Mouse (Mus musculus) limb, embryonic 15.5 days (tissue): ENCODE measurements around the gene Gm4881. TPM values are rescaled to one million over a fixed set of nuclear protein-coding genes. Genes with fewer than 3 reads are reported as not detected.
A peak's percentile ranks its signal among the peaks of the same experiment; 100 is the strongest.

ENCODE experiments used
- ATAC-seq: fragments of 200-750 bp; cut with Nextera tagmentation; 2 replicates; pipeline ENCODE4 v1.8.0; 2017; ENCODE audit warnings: low read depth, moderate TSS enrichment; ENCODE audit not compliant: insufficient number of reproducible peaks, low FRiP score, low TSS enrichment
- H3K27ac ChIP-seq: fragments of 300-500 bp; sonication (generic); 2 replicates; pipeline ENCODE4 v1.5.1; 2015; ENCODE audit warnings: moderate library complexity, mild to moderate bottlenecking, inconsistent platforms
- H3K27me3 ChIP-seq: fragments of 300-500 bp; sonication (generic); 2 replicates; pipeline ENCODE4 v1.6.1; 2015; ENCODE audit warnings: inconsistent platforms
- H3K36me3 ChIP-seq: fragments of 300-500 bp; sonication (generic); 2 replicates; pipeline ENCODE4 v1.6.1; 2015; ENCODE audit warnings: inconsistent platforms
- H3K4me1 ChIP-seq: fragments of 300-500 bp; sonication (generic); 2 replicates; pipeline ENCODE4 v1.6.1; 2015; ENCODE audit warnings: inconsistent platforms
- H3K4me2 ChIP-seq: fragments of 300-500 bp; sonication (generic); 2 replicates; pipeline ENCODE4 v1.6.1; 2015; ENCODE audit warnings: mild to moderate bottlenecking, inconsistent platforms
- H3K4me3 ChIP-seq: fragments of 300-500 bp; sonication (generic); 2 replicates; pipeline ENCODE4 v1.5.1; 2015; ENCODE audit warnings: mild to moderate bottlenecking, inconsistent platforms
- H3K9ac ChIP-seq: fragments of 300-500 bp; sonication (generic); 2 replicates; pipeline ENCODE4 v1.6.1; 2015; ENCODE audit warnings: inconsistent platforms
- H3K9me3 ChIP-seq: fragments of 300-500 bp; sonication (generic); 2 replicates; pipeline ENCODE4 v1.6.1; 2016; ENCODE audit warnings: inconsistent platforms
- WGBS: fragments of 180-500 bp; shearing (Covaris S2); methylation state at CpG from one replicate; pipeline ENCODE4 v1.1.7; 2015; 5-methylcytosine and 5-hydroxymethylcytosine counted together
- polyA plus RNA-seq: library from polyadenylated mRNA; unstranded; fragments of >200 nt; fragmentation: Nextera tagmentation; extraction: Ambion mirVana; gene quantifications from 2 replicates; pipeline ENCODE4 v1.2.1, GENCODE M21; 2015

The Gm4881 gene
- not detected in 2 replicates for polyA plus RNA-seq

DNA sequence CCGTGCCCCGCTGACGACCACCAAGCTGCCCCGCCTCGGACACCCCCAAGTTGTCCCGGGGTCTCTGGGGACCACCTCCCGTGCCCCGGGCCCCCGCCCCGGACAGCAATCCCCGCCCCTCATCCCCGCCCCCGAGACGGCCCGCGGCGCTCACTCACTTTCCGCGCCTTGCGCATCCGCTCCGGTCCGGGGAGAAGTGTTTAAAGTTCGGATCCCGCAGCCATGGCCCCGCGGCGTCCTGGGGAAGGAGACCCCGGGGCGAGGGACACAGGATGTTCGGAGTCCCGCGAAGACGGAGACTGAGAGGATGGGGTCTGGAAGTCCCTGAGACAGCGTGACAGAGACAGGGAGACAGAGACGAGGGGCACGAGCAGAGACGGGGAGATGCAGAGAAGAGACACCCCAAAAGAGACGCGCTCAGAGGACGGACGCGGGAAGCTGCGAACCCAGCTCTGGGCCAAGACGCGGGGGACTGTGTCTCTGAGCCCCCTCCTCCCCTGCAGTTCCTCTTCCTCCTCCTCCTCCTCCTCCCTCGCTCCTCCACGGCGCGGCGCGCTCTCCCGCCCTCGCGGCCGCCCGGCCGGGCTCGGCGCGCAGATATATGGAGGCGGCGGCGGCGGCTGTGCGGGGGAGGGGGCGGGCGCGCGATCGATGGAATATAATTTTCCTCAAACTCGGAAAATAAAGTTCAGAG lies at the start of gene Gm4881:
TSS of gene Gm4881 (minus strand) at position 238 of the 694 bp plus-strand sequence.
- Histone ChIP-seq H3K27me3 (peaks cover 100% of the 10 kb centered on the region), H3K27ac (no peak within 1 kb of the TSS), H3K4me1 (peaks cover 11% of the 10 kb centered on the region), H3K36me3 (no peaks in the 10 kb centered on the region), H3K9ac (peak within 1 kb of the TSS; percentile 14; the same call in 1 of the 2 replicates), H3K9me3 (no peaks in the 10 kb centered on the region), H3K4me2 (peak within 1 kb of the TSS; percentile 79), H3K4me3 (peak within 1 kb of the TSS; percentile 41)
- WGBS: 1% methylated on average over 69 of the region's 72 CpGs
- ATAC-seq: no peak

DNA sequence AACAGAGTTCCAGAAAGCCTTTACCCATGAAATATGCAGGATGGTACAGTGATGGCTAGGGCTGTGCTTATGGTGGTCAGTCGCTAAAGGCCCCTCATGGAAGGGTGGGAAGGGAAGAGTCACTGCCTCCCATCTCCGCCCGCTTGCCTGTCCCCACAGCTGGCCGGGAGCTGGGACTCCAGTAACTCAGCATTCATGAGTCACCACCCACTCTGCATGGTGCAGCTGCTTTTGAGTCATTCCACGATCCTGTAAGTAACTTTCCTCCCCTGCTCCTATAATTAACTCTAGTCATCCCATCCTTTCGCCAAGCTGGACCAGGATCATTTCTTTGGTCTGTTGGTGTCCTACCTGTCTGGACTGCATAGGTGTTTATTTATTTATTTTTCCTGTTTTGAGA lies 48.8 kb upstream of the Gm4881 start:
- Histone ChIP-seq H3K9me3 (no peaks in the 10 kb centered on the region), H3K9ac (no peak overlapping the region), H3K4me3 (no peak overlapping the region), H3K27me3 (peaks cover 6% of the 10 kb centered on the region), H3K36me3 (no peaks in the 10 kb centered on the region), H3K4me1 (no peaks in the 10 kb centered on the region), H3K4me2 (no peak overlapping the region), H3K27ac (no peak overlapping the region)
- WGBS: 68% methylated on average over 6 of the region's 6 CpGs
- ATAC-seq: no peak

DNA sequence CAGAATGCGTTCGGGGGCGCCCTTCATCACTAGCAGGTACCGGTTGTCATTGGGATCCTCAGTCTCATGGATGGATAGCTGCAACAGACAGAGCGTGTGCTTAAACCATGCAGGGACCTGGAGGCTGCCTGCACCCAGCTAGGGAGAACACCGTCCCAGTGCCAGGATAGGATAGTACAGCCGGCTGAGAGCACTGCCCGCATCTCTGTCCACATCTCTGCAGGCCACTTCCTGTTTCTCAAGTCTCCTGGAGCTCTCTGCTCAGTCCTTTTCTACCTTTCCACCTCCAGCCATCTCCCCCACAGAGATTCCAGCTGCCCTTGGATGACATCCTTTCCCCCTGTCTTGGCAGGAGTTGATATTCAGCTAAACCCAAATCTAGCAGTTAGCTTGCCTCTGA lies 46.2 kb upstream of the Gm4881 start:
- Histone ChIP-seq H3K9me3 (no peaks in the 10 kb centered on the region), H3K4me2 (no peak overlapping the region), H3K27me3 (peaks cover 6% of the 10 kb centered on the region), H3K4me1 (no peaks in the 10 kb centered on the region), H3K27ac (no peak overlapping the region), H3K36me3 (no peaks in the 10 kb centered on the region), H3K4me3 (no peak overlapping the region), H3K9ac (no peak overlapping the region)
- 85% methylated on average over 8 of the region's 8 CpGs for WGBS
- ATAC-seq: no peak

DNA sequence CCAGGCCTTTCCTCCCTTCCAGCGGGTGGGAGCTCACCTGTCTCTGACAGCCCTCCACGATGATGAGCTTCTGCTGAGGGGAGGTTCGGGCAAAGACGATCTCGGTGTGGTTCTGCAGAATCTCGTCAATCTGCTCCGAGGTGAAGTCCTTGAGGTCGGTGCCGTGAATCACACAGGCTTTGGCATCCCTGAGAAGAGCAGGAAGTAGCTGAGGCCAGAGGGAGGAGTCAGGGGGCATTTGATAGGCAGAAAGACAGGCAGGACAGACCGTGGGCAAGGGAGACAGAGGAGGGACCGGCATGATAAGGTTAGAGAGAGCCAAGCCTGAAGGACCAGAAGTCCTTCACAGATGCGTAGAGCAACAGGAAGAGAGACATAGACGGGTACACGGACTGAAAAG lies 43.6 kb upstream of the Gm4881 start:
- H3K9ac ChIP-seq: no peak overlapping the region
- H3K27ac ChIP-seq: no peak overlapping the region
- 79% methylated on average over 14 of the region's 14 CpGs for WGBS
- H3K9me3 ChIP-seq: no peaks in the 10 kb centered on the region
- H3K4me1 ChIP-seq: no peaks in the 10 kb centered on the region
- H3K27me3 ChIP-seq: peaks cover 1% of the 10 kb centered on the region; the same call in 1 of the 2 replicates
- H3K4me2 ChIP-seq: no peak overlapping the region
- no peaks in the 10 kb centered on the region for H3K36me3 ChIP-seq
- no peak for ATAC-seq
- H3K4me3 ChIP-seq: no peak overlapping the region

DNA sequence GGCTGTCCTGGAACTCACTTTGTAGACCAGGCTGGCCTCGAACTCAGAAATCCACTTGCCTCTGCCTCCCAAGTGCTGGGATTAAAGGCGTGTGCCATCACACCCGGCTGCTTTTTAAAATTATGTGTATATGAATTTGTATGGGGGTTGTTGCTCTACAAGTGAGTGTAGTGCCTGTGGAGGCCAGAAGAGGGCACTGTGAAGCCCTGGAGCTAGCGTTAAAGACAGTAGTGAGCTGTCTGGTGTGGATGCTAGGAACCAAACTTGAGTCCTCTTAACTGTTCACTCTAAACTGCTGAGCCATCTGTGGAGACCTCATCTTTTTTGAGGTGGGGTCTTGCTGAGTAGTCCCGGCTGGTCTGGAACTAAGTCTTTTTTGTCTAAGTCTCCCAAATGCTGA lies 41.5 kb upstream of the Gm4881 start:
- H3K4me3 ChIP-seq: no peak overlapping the region
- no peaks in the 10 kb centered on the region for H3K36me3 ChIP-seq
- no peaks in the 10 kb centered on the region for H3K27me3 ChIP-seq
- WGBS: 71% methylated on average over 5 of the region's 5 CpGs
- H3K4me2 ChIP-seq: no peak overlapping the region
- ATAC-seq: no peak
- H3K4me1 ChIP-seq: no peaks in the 10 kb centered on the region
- H3K9me3 ChIP-seq: no peaks in the 10 kb centered on the region
- H3K9ac ChIP-seq: no peak overlapping the region
- H3K27ac ChIP-seq: no peak overlapping the region

DNA sequence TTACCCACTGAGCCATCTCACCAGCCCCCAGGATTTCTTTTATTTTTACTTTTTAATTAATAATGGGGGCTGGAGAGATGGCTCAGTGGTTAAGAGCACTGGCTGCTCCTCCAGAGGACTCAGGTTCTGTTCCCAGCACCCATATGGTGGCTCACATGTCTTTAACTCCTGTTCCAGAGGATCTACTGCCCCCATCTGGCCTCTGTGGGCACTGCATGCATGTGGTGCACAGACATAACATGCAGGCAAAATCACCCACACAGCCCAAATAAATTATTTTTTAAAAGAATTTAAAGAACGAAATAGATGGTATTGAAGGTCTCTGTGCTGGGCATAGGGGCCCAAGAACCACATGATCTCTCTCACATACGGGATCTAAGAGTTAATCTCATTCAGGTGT lies 40.0 kb upstream of the Gm4881 start:
- no peaks in the 10 kb centered on the region for H3K36me3 ChIP-seq
- H3K4me3 ChIP-seq: no peak overlapping the region
- H3K27me3 ChIP-seq: no peaks in the 10 kb centered on the region
- ATAC-seq: no peak
- H3K27ac ChIP-seq: no peak overlapping the region
- no peaks in the 10 kb centered on the region for H3K9me3 ChIP-seq
- no peak overlapping the region for H3K9ac ChIP-seq
- WGBS: 94% methylated on average over 2 of the region's 2 CpGs
- no peaks in the 10 kb centered on the region for H3K4me1 ChIP-seq
- no peak overlapping the region for H3K4me2 ChIP-seq

DNA sequence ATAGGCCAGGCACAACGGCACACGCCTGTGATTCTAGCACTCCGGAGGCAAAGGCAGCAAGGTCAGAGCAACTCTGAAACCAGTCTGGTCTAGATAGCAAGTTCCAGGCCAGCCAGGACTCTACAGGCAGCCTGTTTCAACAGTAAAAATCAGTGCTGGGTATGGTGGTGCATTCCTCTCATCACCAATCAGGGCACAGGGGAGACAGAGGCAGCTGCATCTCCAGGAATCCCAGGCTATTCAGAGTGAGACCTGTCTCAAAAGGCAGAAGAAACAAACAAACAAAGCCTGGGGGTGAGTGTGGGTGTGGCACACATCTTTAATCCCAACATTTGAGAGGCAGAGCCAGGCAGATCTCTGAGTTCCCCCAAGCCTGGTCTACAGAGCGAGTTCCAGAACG lies 39.1 kb upstream of the Gm4881 start:
- no peak for ATAC-seq
- H3K4me2 ChIP-seq: no peak overlapping the region
- no peaks in the 10 kb centered on the region for H3K9me3 ChIP-seq
- H3K9ac ChIP-seq: no peak overlapping the region
- no peaks in the 10 kb centered on the region for H3K4me1 ChIP-seq
- no peak overlapping the region for H3K4me3 ChIP-seq
- no peaks in the 10 kb centered on the region for H3K36me3 ChIP-seq
- no peaks in the 10 kb centered on the region for H3K27me3 ChIP-seq
- no peak overlapping the region for H3K27ac ChIP-seq
- 79% methylated on average over 5 of the region's 5 CpGs for WGBS

DNA sequence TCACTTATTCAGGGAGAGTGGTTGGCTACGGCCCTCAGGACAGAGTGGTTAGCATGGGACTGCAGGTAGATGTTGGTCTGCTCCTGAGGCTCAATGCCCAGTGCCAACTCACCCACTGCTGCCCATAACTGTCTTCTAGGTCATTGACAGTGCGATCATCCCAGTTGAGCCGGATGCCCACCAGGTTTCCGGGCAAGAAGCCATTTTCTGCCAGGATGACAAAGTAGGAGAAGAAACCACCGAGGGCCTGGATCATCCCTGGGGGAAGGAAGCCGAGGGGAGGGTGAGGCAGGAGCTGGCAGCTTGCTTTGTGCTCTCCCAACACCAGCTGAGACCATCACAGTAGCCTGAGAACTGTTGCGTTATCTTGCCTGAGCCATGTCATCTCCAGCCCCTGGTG lies 36.1 kb upstream of the Gm4881 start:
- 76% methylated on average over 7 of the region's 7 CpGs for WGBS
- Histone ChIP-seq H3K36me3 (no peaks in the 10 kb centered on the region), H3K27me3 (no peaks in the 10 kb centered on the region), H3K4me2 (no peak overlapping the region), H3K4me1 (no peaks in the 10 kb centered on the region), H3K27ac (no peak overlapping the region), H3K9me3 (no peaks in the 10 kb centered on the region), H3K4me3 (no peak overlapping the region), H3K9ac (no peak overlapping the region)
- no peak for ATAC-seq

DNA sequence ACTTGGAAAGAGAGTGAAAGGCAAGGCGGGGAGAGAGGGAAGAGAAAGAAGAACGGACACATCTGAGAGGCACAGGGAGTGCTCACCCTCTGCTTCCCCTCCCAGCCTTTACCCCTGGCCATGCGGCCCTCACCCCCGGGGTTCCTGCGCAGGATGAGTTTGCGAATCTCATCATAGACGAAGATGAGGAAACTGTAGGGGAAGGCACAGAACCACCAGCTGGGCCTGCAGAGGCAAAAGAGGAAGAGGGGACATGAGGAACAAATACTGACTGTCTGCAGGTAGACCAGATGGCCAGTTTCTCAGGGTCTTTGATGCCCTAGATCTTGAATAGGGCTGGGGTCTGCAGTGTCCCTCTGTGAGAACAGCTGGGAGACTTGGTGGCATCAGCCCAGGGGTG lies 34.5 kb upstream of the Gm4881 start:
- Histone ChIP-seq H3K9me3 (no peaks in the 10 kb centered on the region), H3K4me3 (no peak overlapping the region), H3K9ac (no peak overlapping the region), H3K27ac (no peak overlapping the region), H3K4me2 (no peak overlapping the region), H3K36me3 (no peaks in the 10 kb centered on the region), H3K4me1 (no peaks in the 10 kb centered on the region), H3K27me3 (no peaks in the 10 kb centered on the region)
- 77% methylated on average over 7 of the region's 7 CpGs for WGBS
- no peak for ATAC-seq

DNA sequence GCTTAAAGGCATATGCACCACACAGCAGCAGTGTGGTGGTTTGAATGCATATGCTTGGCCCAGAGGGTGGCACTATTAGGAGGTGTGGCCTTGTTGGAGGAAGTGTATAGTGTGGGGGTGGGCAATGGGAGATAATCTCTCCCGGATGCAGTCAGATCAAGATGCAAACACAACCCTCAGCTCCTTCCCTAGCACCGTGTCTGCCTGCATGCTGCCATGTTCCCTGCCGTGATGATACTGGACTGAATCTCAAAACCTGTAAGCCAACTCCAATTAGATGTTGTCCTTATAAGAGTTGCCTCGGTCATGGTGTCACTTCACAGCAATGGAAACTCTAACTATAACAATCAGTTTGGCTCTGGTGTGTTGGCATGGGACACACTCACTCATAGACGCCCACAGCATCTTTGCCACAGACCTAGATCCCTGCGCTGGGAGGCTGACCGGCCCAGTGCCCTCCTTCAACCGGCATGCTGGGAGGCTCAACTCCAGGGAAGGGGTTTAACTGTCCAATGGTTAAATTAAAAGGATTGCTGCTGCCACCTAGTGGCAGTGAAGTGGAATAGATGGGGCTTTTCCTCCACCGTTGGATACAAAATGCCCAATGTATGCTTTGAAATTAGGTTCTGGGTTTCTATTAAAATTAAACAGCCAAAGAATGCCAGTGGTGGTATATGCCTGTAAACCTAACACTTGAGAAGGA lies 30.8 kb upstream of the Gm4881 start:
- H3K27me3 ChIP-seq: no peaks in the 10 kb centered on the region
- H3K4me1 ChIP-seq: peaks cover 12% of the 10 kb centered on the region
- 31% methylated on average over 9 of the region's 9 CpGs for WGBS

DNA sequence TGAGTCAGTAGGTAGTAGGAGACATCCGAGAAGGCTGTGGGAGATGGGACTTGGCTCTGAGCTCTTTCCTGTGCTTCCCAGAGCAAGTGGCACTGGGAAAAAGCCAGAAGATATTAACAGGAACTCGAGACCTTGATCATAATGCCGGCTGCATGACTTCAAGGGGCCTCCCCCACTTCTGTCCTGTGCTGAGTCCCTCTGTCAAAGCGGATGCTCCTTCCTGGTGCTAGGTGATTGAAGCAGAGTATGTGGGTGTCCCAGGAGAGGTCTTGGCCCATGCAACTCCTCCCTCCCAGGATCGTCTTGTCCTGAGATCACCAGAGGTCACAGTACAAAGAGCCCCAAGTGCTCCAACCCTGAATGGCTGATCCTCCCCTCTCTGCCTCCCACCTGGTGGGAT lies 29.6 kb upstream of the Gm4881 start:
- WGBS: 65% methylated on average over 5 of the region's 5 CpGs

More for the DNA sequence above, 30.8 kb upstream of the Gm4881 start:
- no peak overlapping the region for H3K4me3 ChIP-seq
- no peak for ATAC-seq
- H3K36me3 ChIP-seq: peaks cover under 1% of the 10 kb centered on the region; the same call in 1 of the 2 replicates
- H3K9me3 ChIP-seq: no peaks in the 10 kb centered on the region
- no peak overlapping the region for H3K4me2 ChIP-seq
- no peak overlapping the region for H3K9ac ChIP-seq
- no peak overlapping the region for H3K27ac ChIP-seq

DNA sequence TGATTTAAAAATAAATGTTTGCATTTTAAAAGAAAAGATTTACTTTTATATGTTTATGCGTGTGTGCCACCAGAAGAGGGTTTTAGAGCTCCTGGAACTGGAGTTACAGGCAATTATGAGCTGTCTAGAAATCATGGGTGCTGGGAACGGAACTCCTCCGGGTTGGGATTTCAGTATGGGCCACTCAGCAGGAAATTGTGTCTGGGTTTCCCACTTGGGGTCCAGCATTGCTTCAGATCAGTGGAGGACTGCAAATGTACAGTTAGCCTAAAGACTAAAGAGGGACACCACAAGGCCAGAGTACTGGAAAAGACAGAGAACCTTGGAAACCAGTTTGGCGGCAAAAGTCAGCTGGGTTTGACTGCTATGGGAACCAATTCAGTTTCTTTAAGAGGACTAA lies 28.9 kb upstream of the Gm4881 start:
- ATAC-seq: no peak
- Histone ChIP-seq H3K9me3 (no peaks in the 10 kb centered on the region), H3K4me1 (peaks cover 12% of the 10 kb centered on the region), H3K27ac (no peak overlapping the region), H3K9ac (no peak overlapping the region), H3K27me3 (no peaks in the 10 kb centered on the region), H3K4me3 (no peak overlapping the region), H3K36me3 (peaks cover 7% of the 10 kb centered on the region; the same call in 1 of the 2 replicates), H3K4me2 (no peak overlapping the region)
- 76% methylated on average over 4 of the region's 4 CpGs for WGBS

More for the DNA sequence above, 29.6 kb upstream of the Gm4881 start:
- peaks cover 7% of the 10 kb centered on the region; the same call in 1 of the 2 replicates for H3K36me3 ChIP-seq
- H3K4me2 ChIP-seq: no peak overlapping the region
- no peaks in the 10 kb centered on the region for H3K9me3 ChIP-seq
- no peak overlapping the region for H3K4me3 ChIP-seq
- H3K27me3 ChIP-seq: no peaks in the 10 kb centered on the region
- H3K4me1 ChIP-seq: peaks cover 12% of the 10 kb centered on the region
- no peak overlapping the region for H3K27ac ChIP-seq
- H3K9ac ChIP-seq: no peak overlapping the region
- ATAC-seq: no peak
